Mouse (Mus musculus): Measurements from ENCODE around the gene Gopc. TPM values are rescaled to one million over a fixed set of nuclear protein-coding genes. Genes with fewer than 3 reads are reported as not detected.

Gopc gene
- total and polyA plus RNA-seq, 2 experiments from 2014 or later = 7.4 to 10.1 TPM

DNA sequence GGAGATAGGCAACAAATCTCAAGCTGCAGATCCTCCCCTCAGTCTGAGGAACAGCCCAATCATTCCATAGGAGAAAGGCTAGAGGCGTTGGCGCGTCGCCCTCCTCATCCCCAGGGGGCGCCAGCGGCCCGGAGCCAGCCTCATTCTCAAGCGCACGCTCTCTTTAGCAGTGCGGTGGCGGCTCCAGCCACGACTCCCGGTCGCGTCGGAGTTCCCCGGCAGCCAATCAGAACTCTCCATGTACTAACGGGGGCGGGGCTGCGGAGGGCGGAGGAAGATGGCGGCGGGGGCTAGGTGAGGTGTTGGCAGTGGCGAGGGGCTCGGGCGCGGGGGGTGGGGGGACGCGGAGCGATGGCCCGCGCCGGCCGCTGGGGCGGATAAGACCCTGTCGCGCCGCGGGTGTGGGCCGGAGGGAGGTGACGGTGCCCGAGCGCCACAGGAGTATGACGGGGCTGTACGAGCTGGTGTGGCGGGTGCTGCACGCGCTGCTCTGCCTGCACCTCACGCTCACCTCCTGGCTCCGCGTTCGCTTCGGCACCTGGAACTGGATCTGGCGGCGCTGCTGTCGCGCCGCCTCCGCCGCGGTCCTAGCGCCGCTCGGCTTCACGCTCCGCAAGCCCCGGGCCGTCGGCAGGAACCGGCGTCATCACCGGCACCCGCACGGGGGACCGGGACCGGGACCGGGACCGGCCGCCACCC is 35.5 kb upstream of the Gopc start, which contains the start of gene Nus1:
Gene Nus1 (plus strand): TSS at position 249 of the 699 bp plus-strand sequence.
- peaks cover 37% of the 10 kb centered on the region for H3K4me1 ChIP-seq (ENCODE audit: control insufficient read depth, insufficient read depth)
- peak within 1 kb of the TSS; percentile 88 for H3K9ac ChIP-seq (replicated peaks; ENCODE audit: low read depth, low read length)
- ATAC-seq (ENCODE audit: insufficient read depth, low read depth) (peak; percentile 99), DNase-seq (ENCODE audit: low spot score) (peak; percentile 99)
- no peaks in the 10 kb centered on the region for H3K36me3 ChIP-seq (replicated peaks; ENCODE audit: control insufficient read depth, insufficient read depth, low read length)
- peak within 1 kb of the TSS; percentile 94 for H3K27ac ChIP-seq (ENCODE audit: low read depth)
- no peaks in the 10 kb centered on the region for H3K27me3 ChIP-seq (ENCODE audit: control insufficient read depth, insufficient read depth, low read length)
- WGBS = under 1% methylated on average over 68 of the region's 79 CpGs
- peak within 1 kb of the TSS; percentile 95 for H3K4me3 ChIP-seq (ENCODE audit: low read depth, low read length)
- no peaks in the 10 kb centered on the region for H3K9me3 ChIP-seq (replicated peaks; ENCODE audit: control insufficient read depth, low read length)
- TF ChIP-seq CTCF (IDR thresholded peaks at IDR 0.05; ENCODE audit: low read depth) = peak; percentile 95
- peak; percentile 29; the same call in 1 of the 2 replicates for TF ChIP-seq EP300 (IDR thresholded peaks at IDR 0.05; ENCODE audit: low read depth)
- peak within 1 kb of the TSS; percentile 68 for H3K4me2 ChIP-seq (ENCODE audit: low read depth, low read length)

DNA sequence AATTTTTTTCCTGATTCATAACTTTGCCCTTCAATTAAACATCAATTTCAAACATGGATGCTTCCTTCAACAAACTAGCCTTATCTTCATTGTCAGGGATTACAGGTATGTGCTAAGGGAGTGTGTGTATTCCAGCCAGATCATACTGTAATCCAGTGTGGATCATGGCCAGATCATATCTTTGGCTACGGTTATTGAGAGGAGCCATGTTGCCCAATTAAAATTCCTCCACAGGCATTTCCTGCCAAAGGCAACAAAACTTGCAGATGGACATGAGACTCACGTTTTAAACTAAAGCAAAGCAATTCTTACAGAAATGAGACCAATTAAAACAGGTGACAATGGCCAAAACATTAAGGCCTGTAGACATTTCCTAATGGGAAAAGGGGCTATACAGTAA is 34.5 kb upstream of the Gopc start:
- no peak for TF ChIP-seq EP300 (IDR thresholded peaks at IDR 0.05; ENCODE audit: low read depth)
- TF ChIP-seq CTCF (IDR thresholded peaks at IDR 0.05; ENCODE audit: low read depth) = no peak
- Histone ChIP-seq H3K9me3 (replicated peaks; ENCODE audit: control insufficient read depth, low read length) (no peaks in the 10 kb centered on the region), H3K4me1 (ENCODE audit: control insufficient read depth, insufficient read depth) (peaks cover 27% of the 10 kb centered on the region), H3K27ac (ENCODE audit: low read depth) (peak overlapping the region; percentile 62), H3K36me3 (replicated peaks; ENCODE audit: control insufficient read depth, insufficient read depth, low read length) (no peaks in the 10 kb centered on the region), H3K9ac (replicated peaks; ENCODE audit: low read depth, low read length) (peak overlapping the region; percentile 32; the same call in 1 of the 2 replicates), H3K4me2 (ENCODE audit: low read depth, low read length) (peak overlapping the region; percentile 60), H3K27me3 (ENCODE audit: control insufficient read depth, insufficient read depth, low read length) (no peaks in the 10 kb centered on the region), H3K4me3 (ENCODE audit: low read depth, low read length) (peak overlapping the region; percentile 95)
- 28% methylated on average over 2 of the region's 2 CpGs for WGBS
- ATAC-seq (ENCODE audit: insufficient read depth, low read depth) (no peak), DNase-seq (ENCODE audit: low spot score) (no peak)

DNA sequence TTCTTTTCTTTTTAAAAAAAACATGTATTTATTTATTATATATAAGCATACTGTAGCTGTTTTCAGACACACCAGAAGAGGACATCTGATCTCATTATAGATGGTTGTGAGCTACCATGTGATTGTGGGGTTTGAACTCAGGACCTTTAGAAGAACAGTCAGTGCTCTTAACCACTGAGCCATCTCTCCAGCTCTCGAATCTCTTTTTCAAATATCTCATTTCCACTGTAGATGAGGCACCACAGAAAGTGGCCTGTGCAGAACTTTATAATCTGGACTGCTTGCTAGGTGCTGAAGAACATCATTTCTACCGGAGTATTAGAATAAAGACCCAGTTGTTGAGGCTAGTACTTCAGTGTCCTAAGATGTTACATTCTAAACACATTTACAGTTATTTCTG is 33.1 kb upstream of the Gopc start:
- Histone ChIP-seq H3K4me3 (ENCODE audit: low read depth, low read length) (no peak overlapping the region), H3K9ac (replicated peaks; ENCODE audit: low read depth, low read length) (no peak overlapping the region), H3K27ac (ENCODE audit: low read depth) (no peak overlapping the region), H3K4me2 (ENCODE audit: low read depth, low read length) (no peak overlapping the region), H3K4me1 (ENCODE audit: control insufficient read depth, insufficient read depth) (peaks cover 20% of the 10 kb centered on the region), H3K9me3 (replicated peaks; ENCODE audit: control insufficient read depth, low read length) (no peaks in the 10 kb centered on the region), H3K27me3 (ENCODE audit: control insufficient read depth, insufficient read depth, low read length) (no peaks in the 10 kb centered on the region), H3K36me3 (replicated peaks; ENCODE audit: control insufficient read depth, insufficient read depth, low read length) (no peaks in the 10 kb centered on the region)
- TF ChIP-seq EP300 (IDR thresholded peaks at IDR 0.05; ENCODE audit: low read depth) (no peak), CTCF (IDR thresholded peaks at IDR 0.05; ENCODE audit: low read depth) (no peak)
- DNase-seq (ENCODE audit: low spot score) (no peak), ATAC-seq (ENCODE audit: insufficient read depth, low read depth) (no peak)
- 69% methylated on average over 2 of the region's 2 CpGs for WGBS

DNA sequence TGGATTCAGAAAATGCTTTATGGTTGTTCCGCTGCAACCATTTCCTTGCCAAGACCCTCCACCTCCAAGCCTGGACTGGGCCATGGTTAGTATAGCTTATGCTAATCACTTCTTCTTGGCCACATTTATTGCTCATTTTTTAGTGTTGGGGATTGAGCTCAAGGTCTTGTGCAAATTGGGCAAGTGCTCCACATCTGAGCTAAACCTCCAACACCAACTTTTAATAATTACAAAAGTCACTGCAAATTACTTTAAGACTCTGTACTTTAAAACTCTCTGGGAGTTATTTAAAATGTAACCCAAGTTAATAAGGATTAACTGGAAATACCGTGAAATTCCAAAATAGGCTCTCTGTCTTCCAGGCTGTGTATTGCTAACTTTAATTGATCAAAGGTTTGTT is 25.6 kb upstream of the Gopc start:
- H3K9me3 ChIP-seq (replicated peaks; ENCODE audit: control insufficient read depth, low read length) = no peaks in the 10 kb centered on the region
- H3K4me1 ChIP-seq (ENCODE audit: control insufficient read depth, insufficient read depth) = no peaks in the 10 kb centered on the region
- H3K36me3 ChIP-seq (replicated peaks; ENCODE audit: control insufficient read depth, insufficient read depth, low read length) = no peaks in the 10 kb centered on the region
- no peak overlapping the region for H3K27ac ChIP-seq (ENCODE audit: low read depth)
- H3K4me3 ChIP-seq (ENCODE audit: low read depth, low read length) = no peak overlapping the region
- ATAC-seq (ENCODE audit: insufficient read depth, low read depth) (no peak), DNase-seq (ENCODE audit: low spot score) (no peak)
- WGBS = 83% methylated on average over 2 of the region's 2 CpGs
- H3K27me3 ChIP-seq (ENCODE audit: control insufficient read depth, insufficient read depth, low read length) = no peaks in the 10 kb centered on the region
- no peak overlapping the region for H3K9ac ChIP-seq (replicated peaks; ENCODE audit: low read depth, low read length)
- TF ChIP-seq CTCF (IDR thresholded peaks at IDR 0.05; ENCODE audit: low read depth) (no peak), EP300 (IDR thresholded peaks at IDR 0.05; ENCODE audit: low read depth) (no peak)
- H3K4me2 ChIP-seq (ENCODE audit: low read depth, low read length) = no peak overlapping the region

DNA sequence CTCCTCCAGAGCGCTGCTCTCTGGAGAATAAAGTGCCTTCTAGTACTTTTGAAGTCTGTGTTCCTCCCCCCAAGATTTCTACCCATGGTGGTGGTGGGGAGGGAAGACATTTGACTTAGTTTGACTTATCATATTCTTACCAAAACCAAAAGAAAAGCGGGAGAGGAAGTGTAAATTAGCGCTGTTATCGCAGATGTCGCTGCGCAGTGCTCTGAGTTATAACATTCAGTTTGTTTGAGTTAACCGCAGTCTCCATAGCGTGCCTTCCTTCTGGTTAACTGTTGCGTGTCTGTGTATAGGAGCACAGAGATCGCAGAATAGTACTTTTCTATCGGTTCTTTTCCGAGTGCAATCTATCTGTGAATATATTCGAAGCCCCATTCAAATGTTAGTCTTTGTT is 23.2 kb upstream of the Gopc start:
- H3K4me2 ChIP-seq (ENCODE audit: low read depth, low read length) = no peak overlapping the region
- no peak overlapping the region for H3K9ac ChIP-seq (replicated peaks; ENCODE audit: low read depth, low read length)
- H3K4me3 ChIP-seq (ENCODE audit: low read depth, low read length) = no peak overlapping the region
- no peaks in the 10 kb centered on the region for H3K9me3 ChIP-seq (replicated peaks; ENCODE audit: control insufficient read depth, low read length)
- no peak overlapping the region for H3K27ac ChIP-seq (ENCODE audit: low read depth)
- DNase-seq (ENCODE audit: low spot score) (no peak), ATAC-seq (ENCODE audit: insufficient read depth, low read depth) (no peak)
- H3K4me1 ChIP-seq (ENCODE audit: control insufficient read depth, insufficient read depth) = no peaks in the 10 kb centered on the region
- 83% methylated on average over 13 of the region's 13 CpGs for WGBS
- no peaks in the 10 kb centered on the region for H3K36me3 ChIP-seq (replicated peaks; ENCODE audit: control insufficient read depth, insufficient read depth, low read length)
- no peak for TF ChIP-seq EP300 (IDR thresholded peaks at IDR 0.05; ENCODE audit: low read depth)
- no peak for TF ChIP-seq CTCF (IDR thresholded peaks at IDR 0.05; ENCODE audit: low read depth)
- no peaks in the 10 kb centered on the region for H3K27me3 ChIP-seq (ENCODE audit: control insufficient read depth, insufficient read depth, low read length)

DNA sequence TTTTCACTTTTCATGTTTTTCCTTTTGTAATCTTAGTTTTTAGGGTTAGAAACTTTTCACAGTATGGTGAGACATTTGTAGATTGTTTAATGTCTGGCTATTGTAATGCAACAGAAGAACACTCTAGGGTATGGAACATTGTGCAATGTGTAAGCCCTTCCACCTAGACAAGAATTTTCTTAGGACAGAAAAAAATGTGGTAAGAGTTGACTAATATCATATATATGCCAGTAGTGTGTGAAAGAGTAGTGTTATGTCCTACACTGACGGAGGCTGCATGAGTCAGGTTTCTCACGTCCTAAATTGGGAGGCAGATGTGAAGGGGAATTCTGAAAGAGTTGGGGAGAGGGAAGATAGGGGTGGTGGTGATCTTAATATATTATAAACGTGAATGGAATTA is 17.8 kb upstream of the Gopc start:
- no peak for DNase-seq (ENCODE audit: low spot score)
- Histone ChIP-seq H3K36me3 (replicated peaks; ENCODE audit: control insufficient read depth, insufficient read depth, low read length) (no peaks in the 10 kb centered on the region), H3K9ac (replicated peaks; ENCODE audit: low read depth, low read length) (no peak overlapping the region), H3K27ac (ENCODE audit: low read depth) (no peak overlapping the region), H3K27me3 (ENCODE audit: control insufficient read depth, insufficient read depth, low read length) (no peaks in the 10 kb centered on the region), H3K4me1 (ENCODE audit: control insufficient read depth, insufficient read depth) (no peaks in the 10 kb centered on the region), H3K9me3 (replicated peaks; ENCODE audit: control insufficient read depth, low read length) (no peaks in the 10 kb centered on the region), H3K4me2 (ENCODE audit: low read depth, low read length) (no peak overlapping the region), H3K4me3 (ENCODE audit: low read depth, low read length) (no peak overlapping the region)
- WGBS = 41% methylated on average over 3 of the region's 3 CpGs
- TF ChIP-seq EP300 (IDR thresholded peaks at IDR 0.05; ENCODE audit: low read depth) (no peak), CTCF (IDR thresholded peaks at IDR 0.05; ENCODE audit: low read depth) (no peak)
- no peak for ATAC-seq (ENCODE audit: insufficient read depth, low read depth)

Measured in heart, postnatal 0 days (tissue).